Mouse (Mus musculus) T-cell, adult 2 months (primary cell): ENCODE data around the gene Camsap3.
"Not testable (repeated sequence)": the region's sequence is repeated elsewhere in the genome, so short reads cannot be mapped to it uniquely, and the experiment has no call there.

ENCODE experiments used
- DNase-seq: peaks from one replicate; pipeline ENCODE4 v3.0.0; 2022; ENCODE audit warnings: low spot score

Camsap3 gene

DNA sequence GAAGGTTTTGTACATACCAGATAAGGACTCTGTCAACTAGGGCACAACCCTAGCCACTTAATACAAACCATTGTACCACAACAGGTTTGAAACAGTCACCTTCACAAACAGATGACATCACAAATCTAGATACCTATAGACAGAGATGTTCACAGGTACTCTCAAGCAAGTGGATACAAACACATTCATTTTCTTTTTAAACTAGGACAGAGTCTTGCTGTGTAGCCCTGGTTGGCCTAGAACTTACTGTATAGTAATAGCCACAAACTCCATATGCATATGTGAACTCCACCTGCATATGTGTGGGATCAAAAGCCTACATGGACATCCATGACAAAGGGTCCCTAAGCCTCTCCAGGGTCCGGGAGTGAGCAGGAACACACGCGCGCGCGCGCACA is at the start of gene Camsap3:
Gene Camsap3 (plus strand): TSS at position 301 of the 398 bp plus-strand sequence.
- DNase-seq, result no peak

DNA sequence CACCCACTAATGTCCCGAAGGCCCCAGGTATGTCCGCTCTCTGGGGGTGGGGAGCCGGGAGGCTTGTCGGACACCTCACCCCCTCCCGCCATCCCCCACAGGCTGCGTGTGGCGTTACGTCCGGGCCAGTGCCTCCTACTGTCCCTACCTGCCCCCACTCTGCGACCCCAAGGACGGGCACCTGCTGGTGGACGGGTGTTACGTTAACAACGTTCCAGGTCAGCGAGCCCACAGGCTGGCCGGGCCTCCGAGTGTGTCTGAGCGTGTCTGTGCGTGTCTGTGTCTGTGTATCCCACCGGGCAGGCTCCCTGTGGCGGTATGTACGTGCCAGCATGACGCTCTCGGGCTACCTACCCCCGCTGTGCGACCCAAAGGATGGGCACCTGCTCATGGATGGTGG is 49.4 kb upstream of the Camsap3 start:
- DNase-seq, result no peak

- DNase-seq, result no peak
Observed at GRCm38 (mm10) chr8:3539146-3539545, 47.9 kb upstream of the Camsap3 start.

DNA sequence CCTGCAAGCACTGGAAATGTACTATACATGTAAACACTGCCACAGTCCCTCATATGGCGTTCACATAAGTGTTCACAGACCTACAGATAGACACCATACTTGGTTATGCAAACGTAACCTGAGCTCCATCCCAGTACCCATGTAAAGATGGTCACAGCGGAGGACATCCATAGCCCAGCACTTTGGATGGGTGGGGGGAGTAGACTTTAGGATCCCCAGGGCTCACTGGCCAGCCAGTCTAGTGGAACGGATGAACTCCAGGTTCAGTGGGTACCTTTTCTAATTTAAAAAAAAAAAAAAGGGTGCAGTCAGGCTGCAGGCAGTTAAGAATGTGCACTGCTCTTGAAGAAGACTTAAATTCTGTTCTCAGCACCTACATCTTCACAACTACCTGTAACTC is 47.0 kb upstream of the Camsap3 start:
- no peak for DNase-seq

DNA sequence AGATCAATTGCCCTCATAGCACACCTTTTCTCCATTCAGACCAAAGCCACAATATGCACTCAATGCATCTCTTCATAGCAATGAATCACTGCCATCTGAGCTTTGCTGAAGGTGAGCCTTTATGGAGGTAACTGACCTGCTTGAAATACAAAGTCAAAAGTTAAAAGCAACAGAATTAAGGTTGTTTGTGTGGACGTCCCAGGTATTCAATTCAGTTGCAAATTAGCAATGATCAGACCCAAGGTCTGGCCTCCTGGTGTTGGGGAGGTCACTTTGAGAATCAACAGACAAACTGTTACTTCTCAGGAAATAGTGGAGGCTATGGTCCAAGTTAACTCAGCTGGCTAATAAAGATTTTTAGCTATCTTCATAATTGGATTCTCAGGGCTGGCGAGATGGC is 40.6 kb upstream of the Camsap3 start:
- no peak for DNase-seq

- no peak for DNase-seq
Observed at GRCm38 (mm10) chr8:3552240-3552639, 34.9 kb upstream of the Camsap3 start.

DNA sequence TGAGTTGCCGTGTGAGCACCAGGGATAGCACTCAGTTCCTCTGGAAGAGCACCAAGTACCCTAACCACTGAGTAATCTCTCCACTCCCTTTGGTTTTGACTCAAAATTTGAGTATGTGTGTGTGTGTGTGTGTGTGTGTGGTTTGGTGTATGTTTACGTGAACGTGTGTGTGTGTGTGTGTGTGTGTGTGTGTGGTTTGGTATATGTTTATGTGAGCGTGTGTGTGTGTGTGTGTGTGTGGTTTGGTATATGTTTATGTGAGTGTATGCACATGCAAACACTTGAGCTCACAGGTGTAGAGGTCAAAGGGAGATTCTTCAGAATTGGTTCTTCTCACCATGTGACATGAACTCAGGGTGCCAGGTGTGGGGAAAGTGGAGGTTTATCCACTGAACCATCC is 31.0 kb upstream of the Camsap3 start:
- no peak for DNase-seq

GRCm38 (mm10) chr8:3567641-3568371 is 19.3 kb upstream of the Camsap3 start, which contains the start of gene C330021F23Rik:
C330021F23Rik (plus strand) TSS chr8:3567990.
- DNase-seq, result no peak

DNA sequence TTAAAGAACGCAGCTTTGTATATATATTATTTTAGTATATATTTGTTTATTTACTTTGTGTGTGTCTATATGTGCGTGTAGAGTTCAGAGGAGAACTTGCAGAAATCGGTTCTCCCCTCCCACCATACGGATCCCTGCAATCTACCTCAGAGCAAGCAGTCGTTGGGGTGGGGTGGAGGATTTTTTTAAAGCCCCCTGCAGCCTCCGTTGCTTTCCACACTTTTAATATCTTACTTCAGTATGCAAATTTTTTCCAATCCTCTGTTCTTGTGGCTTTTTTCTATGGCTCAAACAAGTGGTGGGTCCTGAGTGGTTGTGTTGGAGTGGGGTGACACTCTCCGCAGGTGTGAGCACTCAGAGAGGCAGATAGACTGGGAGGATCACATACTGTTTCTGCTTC is 18.7 kb upstream of the Camsap3 start:
- no peak for DNase-seq

- no peak for DNase-seq
Observed at GRCm38 (mm10) chr8:3569784-3570183, 17.3 kb upstream of the Camsap3 start.

GRCm38 (mm10) chr8:3574546-3574945 is 12.5 kb upstream of the Camsap3 start:
- no peak for DNase-seq

- DNase-seq, result no peak
Observed at GRCm38 (mm10) chr8:3576211-3576960, 10.7 kb upstream of the Camsap3 start.

DNA sequence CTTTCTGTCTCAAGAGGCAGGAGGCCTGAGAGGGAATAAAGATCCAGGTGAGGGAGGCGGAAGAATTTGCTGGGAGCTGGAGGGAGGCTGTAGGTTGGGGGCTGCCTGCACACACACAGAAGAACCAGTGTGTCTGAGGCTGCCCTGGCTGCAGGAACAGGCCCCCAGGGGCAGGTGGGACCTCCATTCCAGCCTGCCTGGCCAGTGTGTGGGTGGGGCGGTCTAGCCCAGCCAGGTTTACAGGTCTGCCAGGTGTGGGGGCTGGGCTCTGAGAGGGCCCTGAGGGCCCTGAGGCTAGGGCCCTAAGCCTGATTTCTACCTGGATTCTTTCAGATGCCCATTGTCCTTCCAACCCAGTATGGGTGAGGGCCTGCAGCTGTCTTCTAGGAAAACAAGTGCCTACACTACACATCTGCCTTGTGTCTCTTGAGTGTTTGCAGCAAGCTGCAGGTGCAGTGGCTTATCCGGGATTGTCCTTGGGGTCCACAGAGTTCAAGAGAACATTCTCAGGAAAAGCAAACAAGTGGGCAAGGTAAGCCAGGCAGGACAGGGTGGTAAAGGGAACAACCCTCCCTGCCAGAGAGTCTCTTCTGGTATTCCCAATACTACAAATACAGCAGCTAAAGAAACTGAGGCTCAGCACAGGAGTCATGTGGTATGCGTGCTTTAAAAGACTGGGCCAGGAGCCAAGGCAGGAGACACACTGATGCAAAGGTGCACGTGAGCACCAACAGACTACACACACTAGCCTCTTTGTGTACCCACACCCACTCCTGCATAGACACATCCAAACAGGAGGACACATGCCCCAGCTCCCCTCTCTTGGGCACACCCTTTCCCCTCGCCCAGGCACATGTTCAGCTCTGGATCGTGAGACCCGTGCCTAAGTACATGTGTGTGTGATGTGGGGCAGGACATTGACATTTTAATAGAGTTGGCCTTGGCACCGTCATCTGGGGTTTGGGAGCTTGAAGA is 7.4 kb upstream of the Camsap3 start:
- DNase-seq, result no peak

DNA sequence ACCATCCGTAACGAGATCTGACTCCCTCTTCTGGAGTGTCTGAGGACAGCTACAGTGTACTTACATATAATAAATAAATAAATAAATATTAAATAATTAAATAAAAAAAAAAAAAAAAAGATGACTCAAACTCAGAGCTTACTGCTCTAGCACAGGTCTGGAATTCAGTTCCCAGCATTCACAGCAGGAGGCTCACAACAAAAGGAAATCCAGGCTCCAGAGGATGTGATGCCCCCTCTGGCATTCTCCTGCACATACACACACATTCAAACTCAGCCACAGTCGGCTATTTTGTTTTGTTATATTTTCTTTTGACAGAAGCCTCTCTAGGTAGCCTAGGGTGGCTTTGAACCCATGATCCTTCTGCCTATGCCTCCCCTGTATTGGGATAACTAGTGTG is 5.1 kb upstream of the Camsap3 start:
- DNase-seq, result not testable (repeated sequence)

- DNase-seq, result no peak
Observed at GRCm38 (mm10) chr8:3586452-3586851, 641 bp upstream of the Camsap3 start.

DNA sequence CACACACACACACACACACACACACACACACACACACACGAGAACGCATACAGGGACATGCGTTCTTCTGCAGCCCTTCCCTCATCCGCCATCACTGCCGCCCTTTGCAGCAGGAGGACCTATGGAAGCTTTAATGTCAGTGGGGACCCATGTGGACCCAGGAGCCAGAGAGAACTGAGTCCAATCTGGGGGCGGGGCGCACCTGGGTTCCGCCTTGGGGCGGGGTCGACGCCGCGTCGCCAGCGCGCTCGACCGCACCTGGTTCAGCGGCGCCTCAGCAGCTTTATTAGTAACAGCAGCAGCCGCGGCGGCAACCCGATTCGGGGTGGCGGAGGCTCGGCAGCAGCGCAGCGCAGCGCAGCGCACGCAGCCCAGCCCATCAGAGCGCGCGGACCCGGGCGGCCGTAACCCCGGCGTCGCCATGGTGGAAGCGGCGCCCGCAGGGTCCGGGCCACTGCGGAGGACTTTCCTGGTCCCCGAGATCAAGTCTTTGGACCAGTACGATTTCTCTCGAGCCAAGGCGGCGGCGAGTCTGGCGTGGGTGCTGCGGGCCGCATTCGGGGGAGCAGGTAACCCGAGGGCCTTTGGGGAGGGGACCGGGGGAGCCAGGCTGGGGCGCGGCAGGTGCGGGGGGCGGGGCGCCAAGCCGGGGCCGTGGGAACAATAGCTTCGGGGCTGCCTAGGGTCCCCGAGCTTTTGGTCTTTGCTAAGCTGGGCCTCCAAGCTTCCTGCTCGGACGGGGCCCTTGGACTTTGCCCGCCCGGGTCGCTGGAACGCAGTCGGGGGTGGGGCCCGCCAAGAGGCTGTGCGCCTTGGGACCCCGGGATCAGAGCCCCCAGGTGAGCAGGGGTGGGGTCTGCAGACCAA is 531 bp downstream of the Camsap3 start:
- DNase-seq, result peak; percentile 22

GRCm38 (mm10) chr8:3588258-3588633 is 1.2 kb downstream of the Camsap3 start:
- no peak for DNase-seq

DNA sequence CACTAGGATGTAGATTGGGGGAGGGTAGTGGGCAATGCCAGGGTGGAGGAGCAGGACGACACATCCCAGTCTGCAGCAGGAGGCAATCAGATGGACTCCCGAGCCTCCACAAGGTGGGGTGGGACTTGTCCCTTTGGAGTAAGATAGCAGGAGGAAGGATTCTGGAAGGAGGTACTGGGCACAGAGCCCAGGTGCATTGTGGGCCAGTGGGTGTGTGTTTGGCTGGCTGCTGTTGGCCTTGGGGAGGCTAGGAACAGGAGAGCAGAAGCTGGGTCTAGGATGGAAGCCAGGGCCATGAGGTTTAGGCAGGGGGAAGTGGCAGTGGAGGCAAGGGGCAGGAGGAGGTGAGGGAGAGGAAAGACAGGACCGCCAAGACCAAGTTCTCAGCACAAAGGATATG is 6.4 kb downstream of the Camsap3 start:
- DNase-seq, result no peak

- no peak for DNase-seq
Observed at GRCm38 (mm10) chr8:3594466-3594865, 7.4 kb downstream of the Camsap3 start.

- no peak for DNase-seq
Observed at GRCm38 (mm10) chr8:3598054-3598453, 11.0 kb downstream of the Camsap3 start.

DNA sequence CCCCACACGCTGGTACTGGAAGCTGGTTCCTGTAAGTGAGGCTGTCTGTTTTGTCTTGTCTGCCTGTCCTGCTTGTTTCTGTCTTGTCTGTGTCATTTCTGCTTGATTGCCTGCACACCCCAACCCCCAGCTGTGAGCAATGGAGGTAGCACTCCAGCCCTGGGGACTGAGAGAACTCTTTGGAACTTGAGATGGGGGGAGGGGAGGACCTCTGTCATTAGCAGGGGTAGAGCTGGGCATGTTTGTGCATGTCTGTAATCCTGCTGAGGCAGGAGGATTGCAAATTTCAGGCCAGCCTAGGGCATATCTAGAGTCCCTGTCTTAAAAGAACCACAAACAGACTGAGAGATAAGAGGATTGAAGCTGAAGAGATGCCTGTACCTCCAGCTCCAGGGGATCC is 12.1 kb downstream of the Camsap3 start:
- no peak for DNase-seq
